Mouse (Mus musculus) kidney, adult 2 months (tissue): ENCODE measurements at regions not wholly inside any gene's neighbourhood (a gene's known extent, or its start where the extent isn't known, plus 50 kb on each side); places are given as distances from the start of the nearest gene placed in this dataset.
A peak's percentile ranks its signal among the peaks of the same experiment; 100 is the strongest.

Experiments used
- DNase-seq: peaks from one replicate; pipeline ENCODE4 v3.0.0; 2021
- H3K27ac ChIP-seq: fragments of 200-500 bp; 2 replicates; pipeline ENCODE4 v1.5.1; 2012; ENCODE audit warnings: low read depth, low read length, control low read depth, inconsistent platforms; ENCODE audit not compliant: insufficient read depth
- H3K27me3 ChIP-seq: fragments of 200-500 bp; replicated peaks from 2 replicates; pipeline ENCODE4 v1.6.1; 2012; ENCODE audit warnings: mild to moderate bottlenecking, moderate library complexity, low read length, inconsistent platforms; ENCODE audit not compliant: control insufficient read depth, insufficient read depth
- H3K36me3 ChIP-seq: fragments of 200-500 bp; 2 replicates; pipeline ENCODE4 v1.6.1; 2012; ENCODE audit warnings: mild to moderate bottlenecking, moderate library complexity, low read length, inconsistent platforms; ENCODE audit not compliant: control insufficient read depth, insufficient read depth
- H3K4me1 ChIP-seq: fragments of 200-500 bp; 2 replicates; pipeline ENCODE4 v1.6.1; 2011; ENCODE audit warnings: low read length; ENCODE audit not compliant: control insufficient read depth, insufficient read depth
- H3K4me3 ChIP-seq: fragments of 200-500 bp; 2 replicates; pipeline ENCODE4 v1.5.1; 2011; ENCODE audit warnings: mild to moderate bottlenecking, low read depth, low read length, control low read depth; ENCODE audit not compliant: insufficient read depth
- CTCF ChIP-seq: fragments of 200-500 bp; conservative IDR thresholded peaks from 2 replicates; pipeline ENCODE4 v1.5.1; 2011; ENCODE audit warnings: low read depth, mild to moderate bottlenecking, control low read depth, low read length, moderate library complexity, mixed read lengths; ENCODE audit not compliant: insufficient read depth, insufficient read length
- POLR2A ChIP-seq: fragments of 200-500 bp; IDR thresholded peaks from one replicate; pipeline ENCODE4 v1.6.1; 2011; ENCODE audit warnings: low read depth, low read length, control low read depth
- WGBS: fragments of 180-500 bp; shearing (Covaris S2); methylation state at CpG from one replicate; pipeline ENCODE4 v1.1.7; 2018; 5-methylcytosine and 5-hydroxymethylcytosine counted together

DNA sequence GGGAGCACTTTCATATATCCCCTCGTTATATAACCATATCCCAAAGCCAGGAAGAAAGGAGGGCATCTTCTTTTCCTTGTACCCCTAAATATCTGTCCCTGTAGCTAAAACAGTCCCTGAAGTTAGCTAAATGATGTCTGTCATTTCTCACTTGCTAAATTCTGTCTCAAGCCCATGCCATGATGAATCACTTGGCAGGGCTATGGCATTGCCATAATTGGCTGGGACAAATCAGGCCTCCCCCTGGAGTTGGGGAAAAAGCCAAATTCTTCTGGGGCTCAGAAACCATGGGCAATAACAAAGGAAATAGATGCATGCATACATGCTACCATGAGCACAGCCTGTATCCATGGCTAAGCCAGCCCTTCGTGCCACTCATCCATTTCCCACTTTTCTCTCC, 223.5 kb upstream of the Lama2 start:
- no peak for DNase-seq

DNA sequence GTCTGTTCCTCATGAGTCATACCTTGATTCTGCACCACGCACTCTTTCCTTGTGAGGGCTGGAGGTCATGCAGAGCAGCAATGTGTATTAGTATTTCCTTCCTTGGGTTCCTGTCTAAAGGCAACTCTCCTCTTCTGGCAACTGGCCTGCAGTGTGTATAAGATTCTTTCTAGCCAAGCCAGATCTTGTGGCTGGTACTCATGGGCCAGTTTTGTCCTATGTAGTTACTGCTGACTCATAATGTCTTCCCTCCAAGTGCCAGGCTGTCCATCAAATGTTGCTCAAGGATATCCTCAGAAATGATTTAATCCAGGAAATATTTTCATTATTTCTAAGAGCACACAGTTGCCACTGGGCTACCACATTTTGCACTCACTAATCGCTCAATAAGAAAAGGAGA, 211.0 kb upstream of the Ptprk start:
- 57% methylated on average over 2 of the region's 2 CpGs for WGBS
- TF ChIP-seq CTCF (no peak), POLR2A (no peak)
- Histone ChIP-seq H3K4me1 (no peaks in the 10 kb centered on the region), H3K27me3 (no peaks in the 10 kb centered on the region), H3K36me3 (no peaks in the 10 kb centered on the region), H3K27ac (no peak overlapping the region), H3K4me3 (no peak overlapping the region)
- no peak for DNase-seq

More for the DNA sequence above, 223.5 kb upstream of the Lama2 start:
- Histone ChIP-seq H3K27ac (no peak overlapping the region), H3K4me1 (no peaks in the 10 kb centered on the region), H3K4me3 (no peak overlapping the region), H3K36me3 (no peaks in the 10 kb centered on the region), H3K27me3 (no peaks in the 10 kb centered on the region)
- WGBS = 89% methylated on average over 2 of the region's 2 CpGs
- TF ChIP-seq POLR2A = no peak
- no peak for TF ChIP-seq CTCF

DNA sequence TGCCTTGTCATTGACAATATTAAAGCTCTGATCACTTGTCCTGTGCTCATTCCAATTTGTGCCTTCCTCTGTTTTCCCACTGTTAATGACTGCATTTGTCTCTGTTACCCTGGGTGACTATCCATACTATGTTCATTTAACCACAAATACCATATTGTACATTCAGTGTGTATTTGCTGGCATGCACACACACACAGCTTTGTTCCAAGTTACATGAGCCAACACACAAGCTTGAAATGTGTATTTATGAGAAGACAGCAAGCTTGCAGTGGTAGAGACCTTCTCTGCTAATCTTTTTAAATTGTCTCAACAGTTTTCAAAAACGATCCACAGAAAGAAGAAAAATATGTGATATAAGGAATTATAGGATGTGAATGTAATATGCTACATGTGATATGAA, 193.8 kb upstream of the Ptprk start:
- 89% methylated on average over 1 of the region's 1 CpGs for WGBS
- Histone ChIP-seq H3K36me3 (no peaks in the 10 kb centered on the region), H3K4me3 (no peak overlapping the region), H3K27me3 (no peaks in the 10 kb centered on the region), H3K27ac (no peak overlapping the region), H3K4me1 (no peaks in the 10 kb centered on the region)
- TF ChIP-seq CTCF (no peak), POLR2A (no peak)
- DNase-seq = no peak

DNA sequence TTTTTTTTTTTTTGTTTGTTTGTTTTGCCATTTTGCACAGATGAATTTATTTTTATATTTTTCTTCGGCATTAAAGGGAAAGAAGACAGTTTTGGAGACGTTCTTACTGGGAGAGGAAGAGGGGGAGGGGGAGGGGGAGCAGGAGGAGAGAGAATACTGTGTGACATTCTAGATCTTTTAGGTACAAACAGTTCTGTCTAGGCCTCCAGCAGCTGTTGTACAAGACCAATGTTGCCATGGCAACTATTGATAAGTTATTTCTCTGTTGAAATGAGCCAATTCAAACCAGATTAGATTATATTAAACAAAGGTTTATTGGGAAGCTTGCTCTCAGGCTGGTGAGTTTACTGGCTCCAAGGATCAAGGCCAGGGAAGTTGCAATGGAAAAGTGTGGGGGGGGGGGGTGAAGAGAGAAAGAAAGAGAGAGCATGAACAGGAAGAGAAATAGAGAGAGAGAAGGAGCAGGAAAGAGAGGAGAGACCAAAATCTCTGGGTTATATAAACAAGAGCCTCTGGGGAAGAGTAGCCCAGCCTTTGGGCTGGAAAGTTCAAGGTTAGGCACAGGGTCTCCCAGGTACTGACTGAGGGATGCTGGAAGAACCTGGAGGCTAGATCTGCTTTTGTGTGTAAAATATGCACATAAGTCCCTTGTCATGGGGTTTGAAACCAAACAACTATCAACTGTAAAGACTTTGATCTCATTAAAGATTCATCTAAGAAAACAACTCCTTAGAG, 182.7 kb upstream of the Ptprk start:
- Histone ChIP-seq H3K4me3 (no peak overlapping the region), H3K4me1 (no peaks in the 10 kb centered on the region), H3K36me3 (no peaks in the 10 kb centered on the region), H3K27me3 (no peaks in the 10 kb centered on the region), H3K27ac (no peak overlapping the region)
- 45% methylated on average over 2 of the region's 2 CpGs for WGBS
- TF ChIP-seq POLR2A (no peak), CTCF (no peak)
- no peak for DNase-seq

DNA sequence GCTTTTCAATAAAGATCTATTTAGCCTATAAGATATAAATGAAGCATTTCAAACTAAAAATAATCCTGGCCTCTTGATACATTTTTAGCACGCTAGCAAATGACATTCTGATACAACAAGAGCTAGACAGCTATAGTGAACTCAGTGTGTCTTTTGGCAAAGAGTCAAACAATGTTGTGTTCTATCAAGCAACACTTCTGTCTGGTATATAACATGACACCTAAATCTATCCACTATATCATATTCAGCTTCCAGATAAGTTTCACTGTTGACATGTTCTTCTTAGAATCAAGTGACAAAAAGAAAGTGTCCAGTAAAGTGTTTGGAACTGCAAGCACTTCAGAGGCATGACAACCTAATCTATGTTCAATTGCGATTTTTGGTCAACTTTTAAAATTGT, 158.2 kb upstream of the Ptprk start:
- 80% methylated on average over 2 of the region's 2 CpGs for WGBS
- H3K27ac ChIP-seq = no peak overlapping the region
- DNase-seq = no peak
- no peak overlapping the region for H3K4me3 ChIP-seq
- no peaks in the 10 kb centered on the region for H3K27me3 ChIP-seq
- no peak for TF ChIP-seq POLR2A
- TF ChIP-seq CTCF = no peak
- H3K36me3 ChIP-seq = no peaks in the 10 kb centered on the region
- H3K4me1 ChIP-seq = no peaks in the 10 kb centered on the region

DNA sequence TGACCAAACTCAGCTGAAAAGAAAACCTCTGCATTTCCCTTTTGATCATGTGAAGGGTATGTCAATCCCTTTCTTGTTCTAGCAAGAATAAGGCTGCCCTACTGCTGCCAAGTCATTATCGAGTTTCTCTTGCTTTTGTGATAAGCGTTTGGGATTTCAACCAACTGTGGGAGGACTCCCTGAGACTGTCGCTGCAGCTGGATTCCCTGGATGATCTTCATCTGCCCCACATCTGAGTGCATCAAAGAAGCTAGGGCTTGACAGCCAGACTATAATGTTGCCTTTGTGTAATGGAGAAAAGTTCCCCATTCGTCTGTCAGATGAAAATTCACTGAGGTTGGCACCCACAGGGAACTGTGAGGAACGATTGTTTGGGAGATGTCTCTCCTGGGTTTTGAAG, 147.4 kb upstream of the Ptprk start:
- WGBS = 51% methylated on average over 5 of the region's 5 CpGs
- TF ChIP-seq CTCF (no peak), POLR2A (no peak)
- DNase-seq = no peak
- Histone ChIP-seq H3K27me3 (no peaks in the 10 kb centered on the region), H3K4me3 (no peak overlapping the region), H3K27ac (no peak overlapping the region), H3K36me3 (no peaks in the 10 kb centered on the region), H3K4me1 (no peaks in the 10 kb centered on the region)

DNA sequence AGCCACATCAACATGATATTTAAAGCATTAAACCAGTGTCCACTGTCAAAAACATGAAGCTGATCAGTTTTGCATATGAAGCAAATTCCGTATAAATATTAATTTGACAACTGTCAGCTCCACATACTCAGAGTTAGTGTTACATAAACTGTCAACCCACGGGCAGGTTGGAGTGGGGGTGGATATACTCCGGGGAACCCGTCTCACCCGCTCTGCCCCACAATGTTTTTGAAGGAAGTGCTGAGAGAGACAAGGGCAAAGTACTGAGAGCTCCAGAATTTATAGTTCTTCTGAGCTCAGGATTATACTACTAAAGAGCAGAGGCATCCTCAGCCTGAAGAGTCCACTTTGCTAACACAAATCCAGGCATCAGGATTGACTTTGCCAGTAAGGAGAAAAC, 132.5 kb upstream of the Ptprk start:
- DNase-seq = peak; percentile 43
- Histone ChIP-seq H3K4me3 (no peak overlapping the region), H3K27me3 (no peaks in the 10 kb centered on the region), H3K36me3 (no peaks in the 10 kb centered on the region), H3K4me1 (no peaks in the 10 kb centered on the region), H3K27ac (no peak overlapping the region)
- WGBS = 48% methylated on average over 5 of the region's 5 CpGs
- TF ChIP-seq POLR2A (no peak), CTCF (no peak)

DNA sequence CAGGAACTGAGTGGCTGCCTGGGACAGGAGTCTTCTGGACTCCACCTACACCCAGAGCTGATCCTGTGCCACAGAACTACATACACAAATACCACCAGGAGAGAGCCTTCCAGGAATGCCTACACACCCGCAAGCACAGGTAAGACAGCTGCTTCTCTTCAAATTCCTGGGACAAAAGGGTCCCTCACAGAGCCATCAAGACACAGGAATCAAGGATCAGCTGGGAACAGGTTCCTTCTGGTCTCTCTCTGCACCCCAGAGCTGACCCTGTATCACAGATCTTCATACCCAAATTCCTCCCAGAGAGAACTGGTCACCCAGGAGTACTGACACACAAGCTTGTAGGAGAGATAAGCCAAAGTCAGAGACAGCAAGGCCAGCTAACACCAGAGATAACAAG, 125.5 kb upstream of the Ptprk start:
- no peak overlapping the region for H3K4me3 ChIP-seq
- no peaks in the 10 kb centered on the region for H3K4me1 ChIP-seq
- H3K27ac ChIP-seq = no peak overlapping the region
- 100% methylated on average over 1 of the region's 1 CpGs for WGBS
- DNase-seq = no peak
- no peaks in the 10 kb centered on the region for H3K27me3 ChIP-seq
- TF ChIP-seq POLR2A = no peak
- TF ChIP-seq CTCF = no peak
- no peaks in the 10 kb centered on the region for H3K36me3 ChIP-seq
